Mouse (Mus musculus) heart, embryonic 15.5 days (tissue): ENCODE results near the gene Hsd3b1. TPM values are rescaled to one million over a fixed set of nuclear protein-coding genes. Genes with fewer than 3 reads are reported as not detected.
"Not testable (repeated sequence)": the region's sequence is repeated elsewhere in the genome, so short reads cannot be mapped to it uniquely, and the experiment has no call there.

ENCODE experiments used
- ATAC-seq: fragments of 200-750 bp; cut with Nextera tagmentation; replicated peaks from 2 replicates; pipeline ENCODE4 v1.8.0; 2017; ENCODE audit warnings: low read depth, moderate TSS enrichment; ENCODE audit not compliant: insufficient number of reproducible peaks, insufficient read depth, low FRiP score
- H3K27ac ChIP-seq: fragments of 300-500 bp; sonication (generic); 2 replicates; pipeline ENCODE4 v1.5.1; 2015; ENCODE audit warnings: mild to moderate bottlenecking, inconsistent platforms
- H3K27me3 ChIP-seq: fragments of 300-500 bp; sonication (generic); 2 replicates; pipeline ENCODE4 v1.6.1; 2015; ENCODE audit warnings: inconsistent platforms
- H3K36me3 ChIP-seq: fragments of 300-500 bp; sonication (generic); 2 replicates; pipeline ENCODE4 v1.6.1; 2015; ENCODE audit warnings: mild to moderate bottlenecking, inconsistent platforms
- H3K4me1 ChIP-seq: fragments of 300-500 bp; sonication (generic); replicated peaks from 2 replicates; pipeline ENCODE4 v1.6.1; 2015; ENCODE audit warnings: inconsistent platforms
- H3K4me2 ChIP-seq: fragments of 300-500 bp; sonication (generic); 2 replicates; pipeline ENCODE4 v1.6.1; 2015; ENCODE audit warnings: inconsistent platforms, mild to moderate bottlenecking, moderate library complexity
- H3K4me3 ChIP-seq: fragments of 300-500 bp; sonication (generic); 2 replicates; pipeline ENCODE4 v1.5.1; 2015; ENCODE audit warnings: mild to moderate bottlenecking, inconsistent platforms
- H3K9ac ChIP-seq: fragments of 300-500 bp; sonication (generic); 2 replicates; pipeline ENCODE4 v1.6.1; 2015; ENCODE audit warnings: mild to moderate bottlenecking, inconsistent platforms
- H3K9me3 ChIP-seq: fragments of 300-500 bp; sonication (generic); replicated peaks from 2 replicates; pipeline ENCODE4 v1.6.1; 2016; ENCODE audit warnings: inconsistent platforms
- WGBS: fragments of 180-500 bp; shearing (Covaris S2); methylation state at CpG from one replicate; pipeline ENCODE4 v1.1.7; 2015; ENCODE audit warnings: mixed read lengths; 5-methylcytosine and 5-hydroxymethylcytosine counted together
- polyA plus RNA-seq: library from polyadenylated mRNA; unstranded; fragments of >200 nt; fragmentation: Nextera tagmentation; extraction: Ambion mirVana; gene quantifications from 2 replicates; pipeline ENCODE4 v1.2.1, GENCODE M21; 2015

Hsd3b1 gene
- polyA plus RNA-seq, 1 experiment from 2014 or later: 0.08 TPM

DNA sequence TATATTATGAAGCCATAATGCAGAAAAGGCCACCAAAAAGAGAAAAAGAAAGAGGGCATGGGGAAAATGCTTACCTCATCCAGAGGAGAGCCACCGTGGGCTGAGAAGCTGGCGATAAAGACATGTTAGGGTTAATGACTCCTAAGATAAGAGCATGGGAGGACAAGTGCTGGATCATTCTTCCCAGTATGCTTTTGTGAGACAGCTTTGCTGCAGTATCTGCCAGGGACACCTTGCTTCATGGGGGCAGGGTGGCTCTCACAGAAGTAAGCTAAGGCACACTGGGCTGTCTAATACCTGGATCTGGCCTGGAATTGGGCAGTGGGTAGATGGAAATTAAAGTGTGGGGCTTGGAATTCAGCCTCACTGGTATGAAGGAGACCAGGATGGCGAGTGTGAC is 4.4 kb downstream of the Hsd3b1 start:
- Histone ChIP-seq H3K4me2 (no peak overlapping the region), H3K36me3 (no peaks in the 10 kb centered on the region), H3K27ac (no peak overlapping the region), H3K9ac (no peak overlapping the region), H3K4me1 (peaks cover 6% of the 10 kb centered on the region), H3K9me3 (no peaks in the 10 kb centered on the region), H3K27me3 (no peaks in the 10 kb centered on the region), H3K4me3 (no peak overlapping the region)
- WGBS: 41% methylated on average over 3 of the region's 3 CpGs
- ATAC-seq: no peak

DNA sequence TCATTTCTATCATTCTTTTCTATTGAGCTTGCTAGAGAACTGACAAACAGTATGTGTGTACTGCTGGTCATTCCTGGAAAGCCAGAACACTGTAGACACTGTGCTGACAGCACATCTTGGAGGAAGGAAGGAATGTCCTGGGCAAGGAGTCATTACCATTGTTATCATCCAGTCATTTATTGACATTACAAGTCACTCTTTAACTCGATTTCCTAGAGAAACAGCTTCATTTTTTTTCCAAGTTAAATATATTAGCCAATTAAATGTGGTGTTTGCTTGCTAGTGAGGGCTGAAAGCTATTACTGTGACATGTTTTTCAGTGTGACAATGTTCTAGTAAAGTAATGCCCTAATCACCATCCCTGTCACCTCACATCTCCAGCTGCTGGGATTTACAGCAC is 5.9 kb downstream of the Hsd3b1 start:
- Histone ChIP-seq H3K9ac (no peak overlapping the region), H3K27ac (no peak overlapping the region), H3K4me1 (peaks cover 6% of the 10 kb centered on the region), H3K4me3 (no peak overlapping the region), H3K4me2 (no peak overlapping the region), H3K36me3 (no peaks in the 10 kb centered on the region), H3K9me3 (no peaks in the 10 kb centered on the region), H3K27me3 (no peaks in the 10 kb centered on the region)
- WGBS: 16% methylated on average over 1 of the region's 1 CpGs
- ATAC-seq: no peak

DNA sequence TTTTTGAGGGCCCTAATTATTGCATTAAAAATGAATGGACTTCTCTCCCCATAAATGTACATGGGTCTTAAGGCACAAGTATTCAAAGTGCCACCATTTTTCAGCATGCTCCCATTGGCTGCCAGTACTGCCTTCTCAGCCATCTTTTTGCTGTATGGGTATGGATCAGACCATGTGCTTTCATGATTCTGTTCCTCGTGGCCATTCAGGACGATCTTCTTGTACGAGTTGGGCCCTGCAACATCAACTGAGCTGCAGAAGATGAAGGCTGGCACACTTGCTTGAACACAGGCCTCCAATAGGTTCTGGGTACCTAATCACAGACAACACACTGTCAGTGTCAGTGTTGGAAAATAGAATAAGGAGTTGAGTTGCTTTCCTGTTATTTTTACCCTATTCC is 6.5 kb downstream of the Hsd3b1 start:
- H3K27me3 ChIP-seq: no peaks in the 10 kb centered on the region
- no peak overlapping the region for H3K4me2 ChIP-seq
- H3K27ac ChIP-seq: no peak overlapping the region
- H3K9me3 ChIP-seq: no peaks in the 10 kb centered on the region
- H3K4me1 ChIP-seq: peaks cover 6% of the 10 kb centered on the region
- WGBS: 84% methylated on average over 3 of the region's 3 CpGs
- H3K36me3 ChIP-seq: no peaks in the 10 kb centered on the region
- ATAC-seq: no peak
- no peak overlapping the region for H3K4me3 ChIP-seq
- H3K9ac ChIP-seq: no peak overlapping the region

DNA sequence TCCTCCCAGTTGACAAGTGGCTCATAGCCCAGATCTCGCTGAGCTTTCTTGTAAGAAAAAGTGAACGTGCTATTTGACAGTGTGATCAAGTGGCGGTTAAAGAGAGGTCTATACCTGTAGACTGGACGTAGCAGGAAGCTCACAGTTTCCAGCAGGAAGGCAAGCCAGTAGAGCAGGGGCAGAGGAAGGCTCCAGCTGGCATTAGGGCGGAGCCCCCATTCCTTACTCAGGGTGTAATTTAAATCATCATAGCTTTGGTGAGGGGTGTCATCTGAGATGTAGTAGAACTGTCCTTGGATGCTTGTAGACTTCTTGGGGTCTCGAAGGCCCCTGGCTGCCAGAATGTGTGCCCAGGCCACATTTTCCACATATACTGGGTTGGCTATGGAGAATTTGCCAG is 7.0 kb downstream of the Hsd3b1 start:
- Histone ChIP-seq H3K27ac (no peak overlapping the region), H3K27me3 (no peaks in the 10 kb centered on the region), H3K9ac (no peak overlapping the region), H3K4me1 (peaks cover 6% of the 10 kb centered on the region), H3K9me3 (no peaks in the 10 kb centered on the region), H3K4me2 (no peak overlapping the region), H3K4me3 (no peak overlapping the region), H3K36me3 (no peaks in the 10 kb centered on the region)
- ATAC-seq: no peak
- WGBS: 81% methylated on average over 6 of the region's 6 CpGs

DNA sequence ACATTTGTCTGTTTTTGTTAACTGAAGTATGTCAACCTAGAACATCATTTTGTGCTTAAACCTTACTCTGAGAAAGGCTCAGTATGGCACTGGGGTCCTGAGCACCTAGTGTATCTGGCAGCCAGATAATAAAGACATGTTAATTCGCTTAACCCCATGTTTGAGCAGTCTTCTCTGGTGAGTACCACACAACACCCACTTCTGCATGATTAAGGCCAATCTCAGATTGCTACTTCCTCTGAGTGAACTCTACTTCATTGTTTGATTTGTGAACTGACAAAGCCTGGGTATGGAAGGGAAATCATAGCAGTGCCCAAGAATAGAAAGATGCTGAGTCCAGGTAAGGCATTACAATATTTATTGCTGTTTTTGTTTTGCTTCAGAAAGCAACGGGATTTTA is 7.7 kb downstream of the Hsd3b1 start:
- H3K4me3 ChIP-seq: no peak overlapping the region
- H3K27ac ChIP-seq: no peak overlapping the region
- H3K4me1 ChIP-seq: peaks cover 3% of the 10 kb centered on the region; the same call in 1 of the 2 replicates
- no peak overlapping the region for H3K9ac ChIP-seq
- H3K36me3 ChIP-seq: no peaks in the 10 kb centered on the region
- no peak overlapping the region for H3K4me2 ChIP-seq
- no peaks in the 10 kb centered on the region for H3K27me3 ChIP-seq
- ATAC-seq: no peak
- no peaks in the 10 kb centered on the region for H3K9me3 ChIP-seq
- 73% methylated on average over 2 of the region's 2 CpGs for WGBS

DNA sequence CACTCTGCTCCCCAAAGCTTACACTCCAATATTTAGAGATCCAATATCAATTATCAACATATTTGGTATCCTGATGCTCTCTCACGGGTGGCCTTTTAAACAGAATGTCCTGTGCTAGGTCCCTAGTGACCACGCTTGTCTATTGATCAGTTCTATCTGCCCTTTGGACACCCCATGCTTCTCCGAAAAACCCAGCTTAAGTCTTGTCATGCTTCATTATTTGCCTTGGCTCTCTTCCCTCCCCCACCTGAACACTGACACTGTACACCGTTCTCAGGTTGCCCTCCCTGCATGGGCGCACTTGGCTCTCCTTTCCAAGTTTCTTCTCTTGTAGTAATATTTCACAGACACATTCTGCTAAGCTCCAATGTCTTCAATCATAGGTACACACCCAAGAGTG is 9.3 kb downstream of the Hsd3b1 start:
- 87% methylated on average over 5 of the region's 5 CpGs for WGBS

DNA sequence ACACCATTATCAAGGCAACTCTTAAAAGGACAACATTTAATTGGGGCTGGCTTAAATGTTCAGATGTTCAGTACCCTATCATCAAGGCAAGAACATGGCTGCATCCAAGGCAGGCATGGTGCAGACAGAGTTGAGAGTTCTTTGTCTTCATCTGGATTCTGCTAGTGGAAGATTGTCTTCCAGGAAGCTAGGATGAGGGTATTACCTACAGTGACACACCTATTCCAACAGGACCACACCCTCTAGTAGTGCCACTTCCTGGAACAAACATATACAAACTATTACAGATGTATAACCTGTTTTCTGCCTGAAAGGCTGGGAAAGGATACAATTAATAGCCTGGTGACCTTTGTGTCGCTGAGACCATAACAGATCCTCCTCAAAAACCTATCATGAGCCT is 10.7 kb downstream of the Hsd3b1 start:
- Histone ChIP-seq H3K9ac (no peak overlapping the region), H3K4me3 (no peak overlapping the region), H3K4me1 (no peaks in the 10 kb centered on the region), H3K9me3 (no peaks in the 10 kb centered on the region), H3K27me3 (no peaks in the 10 kb centered on the region), H3K4me2 (no peak overlapping the region), H3K36me3 (no peaks in the 10 kb centered on the region), H3K27ac (no peak overlapping the region)
- no peak for ATAC-seq
- WGBS: 79% methylated on average over 1 of the region's 1 CpGs

More for the DNA sequence above, 9.3 kb downstream of the Hsd3b1 start:
- no peak overlapping the region for H3K27ac ChIP-seq
- no peak overlapping the region for H3K4me3 ChIP-seq
- no peaks in the 10 kb centered on the region for H3K27me3 ChIP-seq
- H3K4me2 ChIP-seq: no peak overlapping the region
- no peaks in the 10 kb centered on the region for H3K4me1 ChIP-seq
- H3K36me3 ChIP-seq: no peaks in the 10 kb centered on the region
- H3K9ac ChIP-seq: no peak overlapping the region
- no peak for ATAC-seq
- H3K9me3 ChIP-seq: no peaks in the 10 kb centered on the region

DNA sequence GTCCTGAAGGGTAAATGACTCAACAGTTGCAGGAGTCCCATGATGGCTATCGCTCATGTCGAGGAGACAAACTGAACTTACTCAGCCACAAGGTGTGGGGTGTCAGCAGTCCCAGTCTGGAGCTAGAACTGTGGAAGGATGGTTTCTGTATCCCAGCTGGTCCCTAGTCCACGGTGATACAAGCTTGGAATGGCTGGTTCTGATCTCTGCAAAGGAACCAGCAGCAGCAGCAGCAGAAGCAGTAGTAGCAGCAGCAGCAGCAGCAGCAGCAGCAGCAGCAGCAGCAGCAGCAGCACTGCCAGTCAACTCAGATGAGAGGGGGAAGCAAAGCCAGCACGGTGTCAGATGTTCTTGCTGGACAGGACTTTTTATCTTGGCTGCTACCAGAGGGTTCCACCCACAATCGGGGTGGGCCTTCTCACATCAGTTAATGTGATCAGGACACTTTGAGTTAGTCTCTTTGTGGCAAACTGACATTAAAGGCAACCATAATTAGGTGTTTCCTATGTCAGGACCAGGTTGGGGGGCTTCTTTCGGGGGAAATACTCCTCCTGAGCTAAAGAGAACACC is 45.4 kb downstream of the Hsd3b1 start, which contains the start of gene Hsd3b6:
Hsd3b6 (minus strand) TSS at position 343 of the 570 bp plus-strand sequence.
- H3K27ac ChIP-seq: no peak within 1 kb of the TSS
- WGBS: 59% methylated on average over 6 of the region's 6 CpGs
- no peak within 1 kb of the TSS for H3K9ac ChIP-seq
- H3K36me3 ChIP-seq: no peaks in the 10 kb centered on the region
- no peak for ATAC-seq
- H3K4me3 ChIP-seq: no peak within 1 kb of the TSS
- no peak within 1 kb of the TSS for H3K4me2 ChIP-seq
- H3K9me3 ChIP-seq: no peaks in the 10 kb centered on the region
- no peaks in the 10 kb centered on the region for H3K27me3 ChIP-seq
- no peaks in the 10 kb centered on the region for H3K4me1 ChIP-seq

DNA sequence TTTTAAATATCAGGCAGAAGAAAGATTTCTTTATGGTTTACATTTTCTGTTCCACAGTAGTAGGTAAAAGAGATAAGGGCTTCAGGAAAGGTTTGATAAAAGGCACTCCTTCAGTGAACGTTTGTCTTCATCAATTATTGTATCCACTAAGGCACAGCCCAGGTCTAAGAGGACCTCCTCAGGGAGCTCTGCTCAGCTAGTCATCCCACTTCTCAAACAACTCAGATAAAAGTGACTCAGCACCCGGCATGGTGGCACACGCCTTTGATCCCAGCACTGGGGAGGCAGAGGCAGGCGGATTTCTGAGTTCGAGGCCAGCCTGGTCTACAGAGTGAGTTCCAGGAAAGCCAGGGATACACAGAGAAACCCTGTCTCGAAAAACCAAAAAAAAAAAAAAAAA is 46.9 kb downstream of the Hsd3b1 start:
- H3K4me3 ChIP-seq, H3K4me2 ChIP-seq, H3K27ac ChIP-seq, H3K4me1 ChIP-seq, ATAC-seq, H3K27me3 ChIP-seq, H3K36me3 ChIP-seq, H3K9me3 ChIP-seq, H3K9ac ChIP-seq: not testable (repeated sequence)
- WGBS: 77% methylated on average over 6 of the region's 6 CpGs

DNA sequence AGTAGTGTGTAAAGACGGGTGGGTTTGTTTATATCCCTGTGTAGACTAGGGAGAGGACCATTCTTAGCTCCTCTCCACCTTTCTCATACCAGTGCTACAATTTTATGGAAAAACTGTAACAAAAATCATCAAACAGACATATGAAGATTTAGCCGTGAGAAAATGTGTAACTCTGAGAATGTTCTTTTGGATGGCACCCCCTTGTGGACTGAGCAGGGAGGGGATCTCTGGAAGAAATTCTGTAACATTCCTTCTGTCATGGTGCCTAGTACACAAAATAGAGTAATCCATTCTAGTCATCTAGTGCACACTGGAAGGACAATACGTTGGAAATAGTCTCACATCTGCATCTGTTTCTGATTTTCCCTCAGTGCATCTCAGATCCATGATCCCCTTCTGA is 54.6 kb downstream of the Hsd3b1 start:
- H3K36me3 ChIP-seq, H3K27ac ChIP-seq, H3K4me3 ChIP-seq, H3K4me1 ChIP-seq, H3K27me3 ChIP-seq, H3K9ac ChIP-seq, ATAC-seq, H3K9me3 ChIP-seq, H3K4me2 ChIP-seq: not testable (repeated sequence)
- 55% methylated on average over 3 of the region's 3 CpGs for WGBS
